Comparison of ENCODE assay signal across 29 mouse cellular contexts in the genomic region with DNA sequence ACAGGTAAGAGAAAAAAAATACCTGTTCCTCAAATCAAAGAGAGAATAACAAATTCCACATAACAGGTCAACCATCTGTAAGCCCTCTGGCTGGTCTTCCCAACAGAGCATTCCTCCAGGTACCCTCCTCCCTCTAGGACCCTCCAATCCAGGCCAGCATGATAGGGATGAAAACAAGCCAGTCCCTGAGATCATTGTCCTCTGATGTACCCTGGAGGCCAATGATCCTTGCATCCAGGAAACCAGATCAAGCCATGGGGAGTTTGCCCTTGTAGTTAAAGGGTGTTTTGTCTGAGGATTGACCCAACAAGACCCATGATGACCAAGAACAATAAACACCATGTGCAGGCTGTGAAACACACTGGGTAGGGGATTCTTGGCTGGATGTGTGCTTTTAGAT. TPM values are rescaled to one million over a fixed set of nuclear protein-coding genes. Genes with fewer than 3 reads are reported as not detected.
"Had no signal": no experiment of that assay in that cellular context is flagged by ENCODE, and none has a peak within 500 bp of the region (broad histone marks: within the 10 kb centered on the region; RNA-seq: fewer than 3 reads in every experiment).

No protein-coding gene starts in this region.

- H3K4me3 ChIP-seq: gastrocnemius, adult 2 months; heart, embryonic 10.5 days; heart, embryonic 12.5 days; hindbrain, embryonic 10.5 days; hindbrain, embryonic 12.5 days; intestine, embryonic 15.5 days; layer of hippocampus, adult 2 months; left cerebral cortex, adult 2 months; limb, embryonic 10.5 days; limb, embryonic 12.5 days had no signal

- H3K9me3 ChIP-seq: hindbrain, embryonic 10.5 days; hindbrain, embryonic 12.5 days; intestine, embryonic 15.5 days; limb, embryonic 10.5 days had no signal

- H3K4me1 ChIP-seq: heart, embryonic 10.5 days; heart, embryonic 12.5 days; hindbrain, embryonic 10.5 days; hindbrain, embryonic 12.5 days; intestine, embryonic 15.5 days had no signal

- H3K4me2 ChIP-seq: heart, embryonic 12.5 days; hindbrain, embryonic 12.5 days; hindbrain, embryonic 14.5 days; intestine, embryonic 15.5 days; limb, embryonic 12.5 days; liver, embryonic 11.5 days had no signal

- DNase-seq: gastrocnemius, adult 2 months; gastrocnemius, postnatal 10 days; gastrocnemius, postnatal 25 days; heart, adult 18-20 months; heart, postnatal 10 days; heart, postnatal 4 days; kidney, adult 18-20 months; kidney, adult 8-10 months; kidney, postnatal 10 days; kidney, postnatal 25 days; kidney, postnatal 4 days had no signal

- H3K36me3 ChIP-seq: heart, embryonic 10.5 days; heart, embryonic 12.5 days; hindbrain, embryonic 10.5 days; hindbrain, embryonic 12.5 days; intestine, embryonic 15.5 days; limb, embryonic 10.5 days; limb, embryonic 12.5 days had no signal

- H3K27me3 ChIP-seq: heart, embryonic 12.5 days; hindbrain, embryonic 12.5 days; intestine, embryonic 15.5 days; limb, embryonic 12.5 days had no signal

- ATAC-seq: hindbrain, embryonic 16.5 days; inflammation-experienced regulatory T-cells, adult 6 months; intestine, embryonic 15.5 days; intestine, postnatal 0 days had no signal

- H3K27ac ChIP-seq: gastrocnemius, adult 2 months; heart, embryonic 10.5 days; hindbrain, embryonic 10.5 days; hindbrain, embryonic 12.5 days; hindbrain, embryonic 14.5 days; intestine, embryonic 15.5 days; layer of hippocampus, adult 2 months; left cerebral cortex, adult 2 months; limb, embryonic 10.5 days; limb, embryonic 12.5 days; liver, embryonic 14.5 days had no signal

- H3K9ac ChIP-seq: heart, embryonic 12.5 days; hindbrain, embryonic 12.5 days; hindbrain, embryonic 14.5 days; intestine, embryonic 15.5 days; limb, embryonic 12.5 days; liver, embryonic 14.5 days had no signal

RNA-seq across cellular contexts. Expression of gene Fetub, which starts 3.9 kb away (rescaled TPM):
- polyA plus RNA-seq: heart, embryonic 10.5 days; heart, embryonic 12.5 days; heart, embryonic 14.5 days; heart, embryonic 16.5 days; hindbrain, embryonic 10.5 days; hindbrain, embryonic 12.5 days; hindbrain, embryonic 14.5 days; hindbrain, embryonic 16.5 days; intestine, postnatal 0 days; kidney, embryonic 14.5 days; limb, embryonic 10.5 days; limb, embryonic 12.5 days had no signal

RNA-seq across cellular contexts. Expression of gene Ahsg, which starts 23.2 kb away (rescaled TPM):
- polyA plus RNA-seq: hindbrain, embryonic 12.5 days; hindbrain, embryonic 14.5 days; hindbrain, embryonic 16.5 days; inflammation-experienced regulatory T-cells, adult 6 months; limb, embryonic 10.5 days had no signal

RNA-seq across cellular contexts. Expression of gene Hrg, which starts 36.6 kb away (rescaled TPM):
- polyA plus RNA-seq: heart, embryonic 12.5 days; heart, embryonic 14.5 days; heart, embryonic 16.5 days; hindbrain, embryonic 10.5 days; hindbrain, embryonic 12.5 days; hindbrain, embryonic 16.5 days; inflammation-experienced regulatory T-cells, adult 6 months; intestine, embryonic 15.5 days; intestine, postnatal 0 days; kidney, embryonic 14.5 days; limb, embryonic 10.5 days; limb, embryonic 12.5 days had no signal
